Mouse (Mus musculus) brown adipose tissue, adult 24 weeks (tissue): ENCODE measurements at regions not wholly inside any gene's neighbourhood (a gene's known extent, or its start where the extent isn't known, plus 50 kb on each side); places are given as distances from the start of the nearest gene placed in this dataset.

Source experiments
- H3K27ac ChIP-seq: fragments of 200-500 bp; replicated peaks from 2 replicates; pipeline ENCODE4 v1.5.1; 2012; ENCODE audit warnings: low read depth, mild to moderate bottlenecking, low read length
- H3K4me1 ChIP-seq: fragments of 200-500 bp; 2 replicates; pipeline ENCODE4 v1.6.1; 2012; ENCODE audit warnings: low read length, mixed read lengths; ENCODE audit not compliant: control insufficient read depth, insufficient read depth, insufficient read length
- H3K4me3 ChIP-seq: fragments of 200-500 bp; 2 replicates; pipeline ENCODE4 v1.5.1; 2012; ENCODE audit warnings: low read depth, mild to moderate bottlenecking, low read length, moderate library complexity; ENCODE audit not compliant: insufficient read depth

DNA sequence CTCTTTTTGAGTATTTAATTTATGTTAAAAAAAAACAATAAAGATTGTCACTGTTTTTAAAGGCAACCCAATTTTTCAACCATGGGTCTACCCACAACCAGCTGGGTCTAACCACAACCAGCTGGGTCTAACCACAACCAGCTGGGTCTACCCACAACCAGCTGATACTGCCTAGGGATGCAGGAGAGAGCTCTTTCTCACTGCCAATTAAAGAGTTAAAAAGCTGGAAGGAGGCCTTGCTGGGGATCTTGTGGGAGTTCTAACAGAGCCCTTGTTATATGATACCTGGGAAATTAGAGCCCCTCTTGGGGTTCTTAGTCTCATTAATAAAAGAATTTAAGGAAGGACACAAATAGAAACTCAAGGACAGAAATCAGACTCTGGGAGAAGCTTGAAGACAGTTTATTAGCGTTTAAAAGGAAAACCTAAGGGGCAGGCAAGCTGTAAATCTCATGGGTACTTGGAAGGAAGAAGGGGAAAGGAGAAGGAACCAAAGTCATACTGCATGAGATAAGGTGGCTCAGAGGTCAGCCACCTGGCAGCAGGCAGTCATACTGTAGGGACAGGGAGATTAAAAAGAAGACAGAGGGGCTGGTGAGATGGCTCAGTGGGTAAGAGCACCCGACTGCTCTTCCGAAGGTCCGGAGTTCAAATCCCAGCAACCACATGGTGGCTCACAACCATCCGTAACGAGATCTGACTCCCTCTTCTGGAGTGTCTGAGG is 379.1 kb downstream of the Adam3 start:
- no peak overlapping the region for H3K27ac ChIP-seq
- no peak overlapping the region for H3K4me3 ChIP-seq
- H3K4me1 ChIP-seq: no peaks in the 10 kb centered on the region

- no peak overlapping the region for H3K4me3 ChIP-seq
- no peak overlapping the region for H3K27ac ChIP-seq
- no peaks in the 10 kb centered on the region for H3K4me1 ChIP-seq
Measured at GRCm38 (mm10) chr8:24338694-24339093, 387.0 kb downstream of the Adam3 start.

DNA sequence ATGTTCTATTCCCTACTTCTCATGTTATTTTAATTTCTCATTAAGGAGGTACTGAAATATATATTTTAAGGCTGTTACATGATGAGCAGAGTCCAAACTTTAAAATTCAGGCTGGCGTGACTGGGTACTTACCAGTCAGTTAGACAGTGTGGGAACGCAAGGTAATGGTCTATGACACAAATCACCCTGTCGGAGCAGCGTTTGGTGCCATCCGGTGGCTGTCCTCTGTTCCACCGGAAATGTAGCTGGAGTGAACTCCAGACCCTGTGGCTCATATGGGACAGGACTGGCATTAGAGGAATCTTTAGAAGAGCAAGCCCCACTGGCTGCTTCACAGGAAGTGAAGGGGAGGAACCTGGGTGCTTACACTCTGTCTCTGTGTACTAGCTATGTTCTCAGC is 388.0 kb downstream of the Adam3 start:
- Histone ChIP-seq H3K4me3 (no peak overlapping the region), H3K27ac (no peak overlapping the region), H3K4me1 (no peaks in the 10 kb centered on the region)

DNA sequence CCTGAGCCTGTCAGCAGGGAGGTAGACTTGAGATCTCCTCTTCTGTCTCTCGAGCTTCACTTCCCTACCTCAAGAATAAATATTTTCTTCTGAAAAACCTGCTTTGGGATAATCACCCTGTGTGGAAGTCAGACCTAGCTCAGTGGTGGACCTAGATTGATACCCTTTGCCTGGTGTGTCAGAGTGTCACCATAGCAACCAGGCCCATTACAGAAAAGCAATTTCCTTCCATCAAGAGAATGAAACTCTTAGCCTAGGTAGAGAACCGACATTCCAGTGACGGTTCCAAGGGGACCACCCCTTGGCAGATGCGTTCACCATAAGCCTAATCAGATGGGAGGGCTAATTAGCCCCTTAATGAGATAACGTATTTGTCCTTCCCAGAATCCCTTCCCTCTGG is 389.9 kb downstream of the Adam3 start:
- Histone ChIP-seq H3K27ac (no peak overlapping the region), H3K4me1 (no peaks in the 10 kb centered on the region), H3K4me3 (no peak overlapping the region)

DNA sequence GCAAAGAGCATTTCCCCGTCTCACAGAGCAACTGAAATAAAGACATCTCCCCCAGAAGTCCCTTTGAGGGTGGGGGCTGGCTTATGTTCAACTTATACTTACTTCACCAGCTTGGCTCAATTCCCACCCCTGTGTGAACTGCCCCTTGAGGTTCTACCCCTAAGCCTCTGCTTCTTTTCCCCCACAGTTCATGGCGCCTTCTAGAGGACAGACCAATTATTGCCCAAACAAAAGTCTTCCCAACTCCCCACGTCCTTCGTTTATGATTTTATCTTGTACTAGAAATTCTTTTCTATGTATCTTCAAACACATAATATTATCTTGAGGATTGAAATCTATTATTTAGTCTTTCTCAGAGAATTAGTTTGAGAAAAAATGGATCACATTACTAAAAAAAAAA is 391.9 kb downstream of the Adam3 start:
- Histone ChIP-seq H3K27ac (no peak overlapping the region), H3K4me3 (no peak overlapping the region), H3K4me1 (no peaks in the 10 kb centered on the region)

DNA sequence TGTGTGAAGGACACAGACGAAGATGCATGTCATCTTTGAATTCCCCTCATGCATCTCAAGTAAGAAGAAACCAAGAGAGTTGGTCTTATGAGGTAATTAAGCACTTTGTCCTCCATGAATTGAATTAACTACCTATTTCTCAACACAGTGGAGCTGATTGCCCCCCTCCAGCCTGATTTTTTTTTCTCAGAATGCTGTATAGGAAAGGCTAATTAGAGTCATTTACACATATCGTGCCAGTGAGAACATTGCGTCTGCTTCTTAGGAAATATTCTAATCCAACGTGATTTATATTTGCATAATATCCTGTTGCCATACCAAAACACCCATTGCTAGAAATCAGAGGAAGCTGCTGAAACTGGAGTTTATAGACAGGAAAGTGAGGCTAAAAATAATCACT is 414.8 kb downstream of the Adam3 start:
- Histone ChIP-seq H3K4me3 (no peak overlapping the region), H3K27ac (peak overlapping the region; percentile 39), H3K4me1 (peaks cover 12% of the 10 kb centered on the region)

DNA sequence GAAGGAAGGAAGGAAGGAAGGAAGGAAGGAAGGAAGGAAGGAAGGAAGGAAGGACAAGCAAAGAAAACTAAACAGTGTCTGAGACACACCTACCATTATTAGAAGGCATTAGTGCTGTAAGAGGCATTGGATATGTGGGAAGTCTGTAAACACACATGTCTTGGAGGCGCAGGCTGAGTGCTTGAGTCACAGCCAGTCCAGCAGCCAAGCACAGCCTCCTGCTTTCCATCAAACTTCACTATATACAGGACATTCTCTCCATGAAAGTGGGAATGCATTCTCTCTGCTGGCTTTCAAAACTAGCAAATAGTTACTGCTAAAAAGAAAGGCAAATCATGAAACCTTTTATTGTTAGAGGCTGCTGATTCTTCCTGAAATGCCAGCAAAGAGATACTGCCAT is 431.1 kb downstream of the Adam3 start:
- Histone ChIP-seq H3K4me3 (no peak overlapping the region), H3K27ac (no peak overlapping the region), H3K4me1 (no peaks in the 10 kb centered on the region)

- no peak overlapping the region for H3K27ac ChIP-seq
- H3K4me3 ChIP-seq: no peak overlapping the region
- no peaks in the 10 kb centered on the region for H3K4me1 ChIP-seq
Measured at GRCm38 (mm10) chr8:24287861-24288260, 437.8 kb downstream of the Adam3 start.

GRCm38 (mm10) chr8:24284966-24285365 is 440.7 kb downstream of the Adam3 start:
- H3K27ac ChIP-seq: no peak overlapping the region
- H3K4me1 ChIP-seq: no peaks in the 10 kb centered on the region
- no peak overlapping the region for H3K4me3 ChIP-seq

- H3K27ac ChIP-seq: no peak overlapping the region
- H3K4me3 ChIP-seq: no peak overlapping the region
- H3K4me1 ChIP-seq: no peaks in the 10 kb centered on the region
Measured at GRCm38 (mm10) chr8:24283901-24284405, 441.7 kb downstream of the Adam3 start.

DNA sequence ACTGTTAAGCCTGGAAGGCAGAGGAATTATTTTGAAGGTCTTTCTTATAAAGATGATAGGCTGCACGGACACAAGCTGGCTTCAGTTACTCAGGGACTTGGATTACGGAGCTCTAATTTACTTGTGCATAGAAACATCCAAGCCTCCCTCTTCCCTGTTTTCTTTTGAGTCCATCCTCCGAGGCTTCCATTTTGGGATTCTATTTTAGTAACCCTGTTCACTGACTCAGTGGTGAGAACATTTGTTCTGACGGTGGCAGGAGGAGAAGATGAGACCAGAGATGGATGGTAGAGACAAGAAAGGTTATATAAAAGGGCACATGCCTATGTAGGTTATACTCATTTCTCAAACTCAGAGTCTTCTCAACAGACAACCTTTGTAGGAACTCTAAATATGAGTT is 445.4 kb downstream of the Adam3 start:
- Histone ChIP-seq H3K4me1 (no peaks in the 10 kb centered on the region), H3K4me3 (no peak overlapping the region), H3K27ac (no peak overlapping the region)

- Histone ChIP-seq H3K4me1 (no peaks in the 10 kb centered on the region), H3K4me3 (no peak overlapping the region)
Measured at GRCm38 (mm10) chr8:24278391-24278790, 447.3 kb downstream of the Adam3 start.

GRCm38 (mm10) chr8:24261359-24261758 is 464.3 kb downstream of the Adam3 start:
- Histone ChIP-seq H3K4me3 (no peak overlapping the region), H3K4me1 (no peaks in the 10 kb centered on the region), H3K27ac (no peak overlapping the region)

More at GRCm38 (mm10) chr8:24278391-24278790, 447.3 kb downstream of the Adam3 start:
- H3K27ac ChIP-seq: no peak overlapping the region

- Histone ChIP-seq H3K4me1 (no peaks in the 10 kb centered on the region), H3K4me3 (no peak overlapping the region), H3K27ac (no peak overlapping the region)
Measured at GRCm38 (mm10) chr8:24258622-24259021, 467.0 kb downstream of the Adam3 start.

- Histone ChIP-seq H3K4me3 (no peak overlapping the region), H3K4me1 (no peaks in the 10 kb centered on the region), H3K27ac (no peak overlapping the region)
Measured at GRCm38 (mm10) chr8:24242211-24242610, 483.4 kb downstream of the Adam3 start.

GRCm38 (mm10) chr8:24240211-24240983 is 485.3 kb downstream of the Adam3 start:
- Histone ChIP-seq H3K4me1 (no peaks in the 10 kb centered on the region), H3K27ac (no peak overlapping the region), H3K4me3 (no peak overlapping the region)
